12 mouse cellular contexts compared by ENCODE assay signal in genomic region chr19:25186316-25186715, GRCm38 (mm10). TPM values are rescaled to one million over a fixed set of nuclear protein-coding genes. Genes with fewer than 3 reads are reported as not detected.
DNase-seq lines count a peak whose midpoint lies in the region; ATAC-seq and TF ChIP-seq lines count a peak whose summit lies in the region.
"Had no signal": no experiment of that assay in that cellular context is flagged by ENCODE, and none has a peak within 500 bp of the region (broad histone marks: within the 10 kb centered on the region; RNA-seq: fewer than 3 reads in every experiment).

No protein-coding gene starts in this region.

- no peaks in the 10 kb centered on the region for H3K9me3 ChIP-seq in kidney, postnatal 0 days (replicated peaks; ENCODE audit: low read length)
- H3K9me3 ChIP-seq in forebrain, embryonic 15.5 days, result no peaks in the 10 kb centered on the region
- H3K9me3 ChIP-seq: hindbrain, embryonic 15.5 days; limb, embryonic 12.5 days had no signal

- TF ChIP-seq CTCF in kidney, postnatal 0 days (IDR thresholded peaks at IDR 0.05; ENCODE audit: low read depth), result no peak

- H3K36me3 ChIP-seq in kidney, postnatal 0 days (ENCODE audit: insufficient read depth, low read length), result no peaks in the 10 kb centered on the region
- no peaks in the 10 kb centered on the region for H3K36me3 ChIP-seq in forebrain, embryonic 15.5 days
- H3K36me3 ChIP-seq: hindbrain, embryonic 15.5 days; limb, embryonic 12.5 days had no signal

- no peak overlapping the region for H3K4me2 ChIP-seq in kidney, postnatal 0 days (ENCODE audit: low read length)
- no peak overlapping the region for H3K4me2 ChIP-seq in forebrain, embryonic 15.5 days (replicated peaks)
- H3K4me2 ChIP-seq: hindbrain, embryonic 15.5 days; limb, embryonic 12.5 days had no signal

- WGBS in kidney, postnatal 0 days, result 59% methylated on average over 5 of the region's 5 CpGs
- 93% methylated on average over 5 of the region's 5 CpGs for WGBS in forebrain, embryonic 15.5 days

- H3K27me3 ChIP-seq in kidney, postnatal 0 days (ENCODE audit: insufficient read depth, low read length), result no peaks in the 10 kb centered on the region
- no peaks in the 10 kb centered on the region for H3K27me3 ChIP-seq in forebrain, embryonic 15.5 days
- H3K27me3 ChIP-seq: hindbrain, embryonic 15.5 days had no signal

- DNase-seq in kidney, postnatal 0 days (ENCODE audit: low spot score), result peak; percentile 31
- DNase-seq in kidney, postnatal 25 days, result no peak
- peak; percentile 40 to 76 for DNase-seq in adrenal gland, adult (ENCODE audit: inconsistent age in 2 of 2, low spot score in 1 of 2)
- DNase-seq in adrenal gland, postnatal 36 days, result peak; percentile 60 to 72
- peak; percentile 41 to 47 for DNase-seq in heart, postnatal 36 days
- DNase-seq in cerebellum, postnatal 14 days, result no peak
- DNase-seq in cerebellum, postnatal 4 days (ENCODE audit: low spot score in 2 of 2), result no peak
- DNase-seq: forebrain, postnatal 0 days had no signal

- H3K9ac ChIP-seq in kidney, postnatal 0 days (ENCODE audit: low read depth, low read length), result no peak overlapping the region
- no peak overlapping the region for H3K9ac ChIP-seq in forebrain, embryonic 15.5 days (replicated peaks)
- H3K9ac ChIP-seq: forebrain, postnatal 0 days; hindbrain, embryonic 15.5 days; limb, embryonic 12.5 days had no signal

- no peak overlapping the region for H3K27ac ChIP-seq in kidney, postnatal 0 days
- no peak overlapping the region for H3K27ac ChIP-seq in forebrain, embryonic 15.5 days (replicated peaks)
- H3K27ac ChIP-seq: hindbrain, embryonic 15.5 days; limb, embryonic 12.5 days had no signal

- peaks cover 15% of the 10 kb centered on the region; the same call in 1 of the 2 replicates for H3K4me1 ChIP-seq in kidney, postnatal 0 days (replicated peaks; ENCODE audit: insufficient read depth, low read length)
- no peaks in the 10 kb centered on the region for H3K4me1 ChIP-seq in forebrain, embryonic 15.5 days
- H3K4me1 ChIP-seq: hindbrain, embryonic 15.5 days had no signal

- intact Hi-C loops in heart, postnatal 36 days (cut with DNase I), result no loop called here

- no peak for ATAC-seq in kidney, postnatal 0 days (replicated peaks; ENCODE audit: low FRiP score, low read depth)
- no peak for ATAC-seq in forebrain, embryonic 15.5 days (replicated peaks)
- ATAC-seq: forebrain, postnatal 0 days had no signal

- no peak overlapping the region for H3K4me3 ChIP-seq in kidney, postnatal 0 days (replicated peaks; ENCODE audit: low read depth, low read length)
- H3K4me3 ChIP-seq in forebrain, embryonic 15.5 days, result no peak overlapping the region
- H3K4me3 ChIP-seq: hindbrain, embryonic 15.5 days; limb, embryonic 12.5 days had no signal

RNA-seq across cellular contexts. Expression of gene Kank1, which starts 50.5 kb away (rescaled TPM):
- polyA plus RNA-seq in kidney, postnatal 0 days (2015; fragmentation: Nextera tagmentation; extraction: Ambion mirVana), result 18.4 and 21.6 TPM in 2 replicates
- 10 to 100 TPM; 12.4 to 15.9 TPM for total RNA-seq in adrenal gland, postnatal 36 days (2021)
- total RNA-seq in heart, postnatal 36 days (2021), result 10 to 100 TPM; 38.6 to 44.7 TPM
- polyA plus RNA-seq in forebrain, embryonic 15.5 days (2015; fragmentation: Nextera tagmentation; extraction: Ambion mirVana), result 3.3 and 3.9 TPM in 2 replicates
- total RNA-seq: megakaryocyte progenitor cell, adult 5-6 weeks had no signal

Comparison
In these comparisons a context has a peak if more than half of its experiments do, and no peak if none do; other contexts are left out.
1. DNase-seq: peak in kidney, postnatal 0 days (single experiment), adrenal gland, adult (2 of 2), adrenal gland, postnatal 36 days (2 of 2) and heart, postnatal 36 days (2 of 2); none in kidney, postnatal 25 days (0 of 2), cerebellum, postnatal 14 days (0 of 2) and cerebellum, postnatal 4 days (0 of 2).